Mouse (Mus musculus) ovary, adult 18-20 months (tissue): ENCODE data around the gene Cbx2.
A peak's percentile ranks its signal among the peaks of the same experiment; 100 is the strongest.

ENCODE experiments used
- DNase-seq: peaks from one replicate; pipeline ENCODE4 v3.0.0; 2022; ENCODE audit warnings: low spot score, mixed read lengths

The Cbx2 gene

GRCm38 (mm10) chr11:119058041-119058995 lies 35.6 kb downstream of the Cbx2 start:
- no peak for DNase-seq

GRCm38 (mm10) chr11:119059256-119059655 lies 36.5 kb downstream of the Cbx2 start:
- no peak for DNase-seq

- DNase-seq: peak; percentile 80
Observed at GRCm38 (mm10) chr11:119066841-119067240, 44.1 kb downstream of the Cbx2 start.

GRCm38 (mm10) chr11:119072239-119072638 lies 49.5 kb downstream of the Cbx2 start:
- DNase-seq: no peak

- DNase-seq: no peak
Observed at GRCm38 (mm10) chr11:119072986-119073385, 50.2 kb downstream of the Cbx2 start.

GRCm38 (mm10) chr11:119073876-119074433 lies 51.2 kb downstream of the Cbx2 start:
- no peak for DNase-seq

GRCm38 (mm10) chr11:119075805-119076204 lies 53.0 kb downstream of the Cbx2 start:
- DNase-seq: no peak

GRCm38 (mm10) chr11:119077755-119078154 lies 55.0 kb downstream of the Cbx2 start:
- no peak for DNase-seq

- DNase-seq: peak; percentile 77
Observed at GRCm38 (mm10) chr11:119078691-119079444, 56.1 kb downstream of the Cbx2 start.

GRCm38 (mm10) chr11:119079445-119079837 lies 56.7 kb downstream of the Cbx2 start:
- no peak for DNase-seq

- no peak for DNase-seq
Observed at GRCm38 (mm10) chr11:119080461-119081147, 57.8 kb downstream of the Cbx2 start.
